Mouse (Mus musculus) c-Kit-positive CD71-positive TER-119-negative erythroid progenitor cells, embryonic 14.5 days (primary cell): ENCODE results near the gene Gpcpd1.
"Not testable (repeated sequence)": the region's sequence is repeated elsewhere in the genome, so short reads cannot be mapped to it uniquely, and the experiment has no call there.

ENCODE experiments used
- DNase-seq: peaks from one replicate; pipeline ENCODE4 v3.0.0-alpha.2; 2013; ENCODE audit warnings: low read depth

The Gpcpd1 gene

DNA sequence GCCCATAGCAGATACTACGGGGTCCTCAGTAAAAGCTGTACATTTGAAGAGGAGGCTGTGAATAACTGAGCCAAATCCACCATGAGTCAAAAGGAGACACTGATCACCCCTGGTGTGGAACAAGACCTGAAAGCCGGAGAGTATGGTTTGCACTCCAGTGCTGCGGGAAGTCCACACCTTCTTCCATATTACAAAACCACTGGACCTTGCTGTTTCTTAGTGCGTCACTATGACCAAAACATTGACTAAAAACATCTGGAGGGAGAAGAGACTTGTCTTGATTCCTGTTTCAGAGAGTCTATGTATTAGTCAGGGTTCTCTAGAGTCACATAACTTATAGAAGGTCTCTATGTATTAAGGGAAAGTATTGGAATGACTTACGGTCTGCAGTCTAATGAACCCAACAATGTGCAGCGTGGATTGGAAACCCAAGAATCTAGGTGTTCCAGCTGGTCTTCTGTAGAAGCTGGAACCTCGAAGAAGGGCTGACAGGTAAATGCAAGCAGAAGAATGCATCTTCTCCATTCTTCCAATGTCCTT is at the start of gene Gpcpd1:
Gpcpd1 (minus strand) TSS at position 490 of the 540 bp plus-strand sequence.
- DNase-seq, result no peak

DNA sequence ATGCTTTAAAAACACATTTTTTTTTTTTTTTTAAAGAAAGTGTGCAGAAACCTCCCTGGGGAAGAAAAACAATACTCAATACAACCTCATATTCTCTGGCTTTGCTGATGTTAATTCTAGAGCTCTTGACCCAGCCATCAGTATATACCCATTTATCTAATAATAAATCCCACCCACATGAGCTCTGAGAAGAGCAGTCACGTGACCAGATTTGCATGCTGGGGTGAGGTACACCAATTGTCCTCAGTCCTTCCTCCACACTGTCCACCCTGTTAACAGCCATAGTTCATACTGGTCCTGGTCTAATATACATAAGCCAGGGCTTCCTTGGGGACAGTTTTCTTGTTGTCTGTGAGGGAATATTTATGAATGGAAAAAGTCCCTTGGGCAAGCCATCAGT is 49.0 kb upstream of the Gpcpd1 start:
- DNase-seq, result no peak

DNA sequence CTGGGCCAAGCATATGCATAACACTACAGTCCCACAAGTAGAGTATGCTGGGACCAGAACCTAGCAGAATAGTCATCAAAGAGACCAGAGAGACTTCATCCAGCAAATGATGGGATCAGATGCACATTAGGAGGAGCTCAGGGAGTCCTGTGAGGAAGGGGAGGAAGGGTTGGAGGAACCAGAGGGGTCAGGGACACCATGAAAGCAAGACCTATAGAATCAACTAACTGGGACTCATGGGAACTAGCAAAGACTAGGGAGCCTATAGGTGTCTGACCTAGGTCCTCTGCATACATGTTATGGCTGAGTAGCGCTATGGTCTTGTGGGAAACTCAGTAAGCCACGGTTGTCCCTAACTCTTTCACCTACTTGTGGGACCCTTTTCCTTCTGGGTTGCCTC is 41.1 kb upstream of the Gpcpd1 start:
- DNase-seq, result no peak

DNA sequence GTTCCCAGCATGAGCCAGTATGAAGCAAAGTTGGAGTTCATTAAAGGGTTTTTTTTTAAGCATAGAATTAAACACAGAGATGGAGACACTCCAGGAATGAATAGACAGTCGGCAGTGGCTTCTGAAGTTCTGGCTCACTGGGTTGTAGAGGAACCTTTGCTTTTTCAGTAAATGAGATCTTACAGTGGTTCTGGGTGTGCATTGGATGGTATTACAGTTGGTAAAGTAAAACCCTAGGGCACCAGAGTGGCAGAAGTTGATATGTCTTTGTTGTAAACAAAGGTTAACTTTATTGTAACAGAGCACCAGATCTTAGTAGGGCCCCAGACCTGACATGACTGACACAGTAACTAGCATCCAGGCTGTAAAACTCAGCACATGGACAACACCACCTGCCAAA is 35.6 kb upstream of the Gpcpd1 start:
- no peak for DNase-seq

DNA sequence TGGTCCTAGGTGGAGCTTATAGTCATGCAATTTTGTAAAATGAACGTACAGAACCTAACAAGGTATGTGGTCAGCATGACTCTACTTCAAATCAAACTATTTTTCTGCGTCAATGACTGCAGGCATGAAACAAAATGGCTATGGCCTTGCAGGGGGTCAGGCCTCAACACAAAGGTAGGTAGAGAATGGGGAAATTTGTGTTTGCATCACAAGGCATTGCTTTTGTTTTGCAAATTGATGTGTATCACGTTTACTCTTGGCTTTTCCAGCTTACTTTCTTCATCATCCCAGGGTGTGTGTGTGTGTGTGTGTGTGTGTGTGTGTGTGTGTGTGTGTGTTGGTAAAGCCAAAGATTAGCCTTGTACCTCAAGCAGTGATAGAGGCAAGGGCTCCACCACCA is 30.2 kb upstream of the Gpcpd1 start:
- no peak for DNase-seq

DNA sequence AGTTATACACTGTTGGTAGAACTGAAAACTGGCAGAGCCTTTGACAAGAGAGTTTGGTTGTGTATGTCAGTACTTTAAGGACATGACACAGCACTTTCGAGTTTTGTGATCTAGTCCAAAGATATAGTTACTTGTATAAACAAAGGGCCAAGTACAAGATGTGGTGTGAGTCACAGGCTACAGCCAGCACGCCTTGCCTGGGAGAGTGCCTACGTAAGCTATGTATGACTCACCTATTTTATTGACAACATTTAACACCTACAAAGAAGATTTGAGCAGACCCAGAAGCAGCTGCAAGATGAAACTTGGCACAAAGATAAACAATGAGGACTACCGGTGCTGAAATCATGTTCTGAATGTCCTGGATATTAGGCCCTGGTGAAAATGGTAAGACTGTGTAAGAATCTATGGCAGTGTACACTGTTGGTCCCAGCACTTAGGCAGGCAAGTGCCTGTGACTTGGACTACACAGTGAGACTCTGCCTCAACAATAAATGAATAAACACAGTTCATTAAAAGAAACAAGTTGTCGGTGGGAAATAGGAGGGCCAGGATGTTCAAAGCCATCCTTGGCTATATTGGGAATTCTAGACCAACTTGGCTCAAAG is 26.2 kb upstream of the Gpcpd1 start:
- no peak for DNase-seq

DNA sequence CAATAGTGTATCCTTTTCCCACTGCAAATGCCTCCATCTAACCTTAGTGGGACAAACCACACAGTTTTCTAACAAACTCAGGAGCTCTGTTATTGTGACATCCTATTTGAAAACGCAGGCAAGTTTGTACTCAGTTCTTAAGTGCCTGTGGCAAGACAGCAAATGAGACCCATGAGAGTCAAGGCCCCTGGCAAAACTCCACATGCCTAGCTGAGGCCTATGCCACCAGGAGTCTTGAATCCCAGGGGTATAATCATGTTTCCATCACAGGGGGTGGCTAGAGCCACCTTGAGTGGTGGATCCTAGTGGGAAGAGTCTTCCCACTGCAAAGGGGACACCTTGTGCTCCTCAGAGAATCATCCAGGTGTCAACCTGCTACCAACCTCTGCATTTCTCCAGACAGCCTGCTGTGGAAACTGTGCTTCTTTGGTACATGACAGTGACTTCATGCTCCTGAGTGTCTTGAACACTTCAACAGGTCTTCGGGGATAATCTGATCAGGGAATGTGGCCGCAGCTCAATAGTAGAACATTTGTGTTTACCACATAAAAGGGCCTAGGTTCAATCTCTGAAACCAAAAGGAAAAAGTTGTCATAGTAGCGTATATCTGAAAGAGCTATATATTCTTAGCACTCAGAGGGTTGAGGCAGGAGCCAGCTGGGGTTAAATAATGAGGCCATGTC is 24.2 kb upstream of the Gpcpd1 start:
- DNase-seq, result no peak

DNA sequence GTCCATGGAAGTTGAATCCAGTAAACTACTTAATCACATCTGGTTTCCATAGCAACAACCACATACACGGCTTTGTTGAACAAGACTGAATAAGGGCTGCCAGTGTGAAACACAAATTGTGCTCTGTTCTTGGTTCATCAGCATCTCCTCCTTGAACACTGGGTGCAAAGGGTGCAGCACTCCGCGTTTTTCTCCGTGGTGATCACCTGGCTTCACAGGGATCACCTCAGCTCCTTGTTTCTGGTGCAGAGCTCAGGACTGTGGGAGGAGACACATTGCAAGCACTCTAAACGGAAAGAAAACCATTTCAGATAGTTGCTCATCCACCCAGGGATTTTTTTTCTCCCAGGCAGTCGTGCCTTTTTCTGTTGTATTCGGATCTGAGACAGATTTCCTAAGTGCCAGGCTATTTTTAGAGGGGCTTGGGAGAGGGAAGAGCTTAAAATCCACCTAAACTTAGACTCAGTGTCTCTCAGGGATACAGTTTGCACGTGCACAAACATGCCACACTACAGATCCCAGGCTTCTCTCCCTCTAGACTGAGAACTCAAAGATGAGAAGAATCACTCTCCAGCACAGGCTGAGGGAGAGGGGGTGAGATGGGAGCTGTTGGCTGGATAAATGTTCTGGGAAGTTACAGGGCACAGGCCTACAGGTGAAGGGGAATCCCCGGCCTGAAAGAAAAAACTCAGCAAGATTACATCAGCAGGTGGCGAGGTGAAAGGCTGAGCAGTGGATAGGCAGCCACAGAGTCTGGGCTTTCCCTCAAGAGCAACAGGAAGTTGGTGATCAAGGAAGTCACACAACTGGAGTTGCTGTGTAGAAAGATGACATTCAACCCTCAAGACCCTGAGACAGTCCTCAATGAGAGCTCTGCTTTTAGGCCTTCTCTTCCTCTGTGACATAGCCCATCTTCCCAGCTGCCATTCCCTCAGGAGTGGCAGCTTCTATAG is 19.9 kb upstream of the Gpcpd1 start:
- DNase-seq, result no peak

DNA sequence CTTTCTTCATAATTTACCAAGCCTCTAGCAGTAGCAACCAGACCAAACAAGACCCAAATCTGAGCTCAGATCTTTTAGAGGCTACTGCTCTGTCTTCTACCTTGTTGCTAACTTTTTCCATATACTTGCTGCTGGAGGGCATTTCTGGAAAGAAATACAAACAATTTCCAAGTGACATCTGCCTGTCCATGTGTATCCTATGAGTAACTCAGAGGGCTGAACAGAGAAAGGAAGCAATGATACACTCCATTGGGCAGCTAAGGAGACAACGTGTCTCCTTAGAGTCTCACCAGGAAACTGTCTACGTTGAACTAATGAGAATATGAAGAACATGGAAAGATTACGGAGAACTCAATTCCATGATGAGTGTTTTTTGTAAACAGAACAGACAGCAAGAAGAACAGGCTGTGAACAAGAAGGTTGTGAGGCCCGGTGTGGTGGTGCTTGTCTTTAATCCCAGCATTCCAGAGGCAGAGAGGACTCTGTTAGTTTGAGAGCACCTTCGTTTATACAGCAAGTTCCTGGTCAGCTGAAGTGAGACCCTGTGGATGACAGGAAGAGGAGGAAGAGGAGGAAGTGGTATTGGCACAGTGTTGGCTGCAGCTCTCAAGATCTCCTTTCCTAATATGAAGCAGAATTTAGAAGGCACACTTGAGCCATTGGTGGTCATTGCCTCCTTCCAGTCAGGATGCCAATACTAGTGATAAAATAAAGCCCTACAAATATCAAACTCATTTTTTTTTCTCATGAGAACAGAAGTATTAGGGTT is 18.4 kb upstream of the Gpcpd1 start:
- DNase-seq, result no peak

DNA sequence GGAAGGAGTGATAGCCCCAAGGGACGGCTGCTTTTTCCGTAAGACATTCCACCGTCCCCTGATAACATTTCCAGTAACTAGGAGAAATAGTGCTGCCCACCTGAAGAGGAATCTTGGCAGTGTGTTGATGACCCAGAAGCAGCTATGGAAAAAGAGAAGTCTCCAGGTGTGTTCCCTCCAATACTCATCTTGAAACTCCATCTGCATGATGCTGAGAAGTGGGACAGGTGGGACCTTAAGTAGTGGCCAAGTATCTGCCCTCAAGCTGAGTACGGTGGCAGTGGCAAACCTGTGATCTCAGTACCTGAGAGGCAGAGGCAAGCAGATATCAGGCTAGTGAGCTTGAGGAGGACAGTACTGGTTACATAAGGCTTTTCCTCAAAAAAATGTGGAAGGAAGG is 17.4 kb upstream of the Gpcpd1 start:
- DNase-seq, result no peak

DNA sequence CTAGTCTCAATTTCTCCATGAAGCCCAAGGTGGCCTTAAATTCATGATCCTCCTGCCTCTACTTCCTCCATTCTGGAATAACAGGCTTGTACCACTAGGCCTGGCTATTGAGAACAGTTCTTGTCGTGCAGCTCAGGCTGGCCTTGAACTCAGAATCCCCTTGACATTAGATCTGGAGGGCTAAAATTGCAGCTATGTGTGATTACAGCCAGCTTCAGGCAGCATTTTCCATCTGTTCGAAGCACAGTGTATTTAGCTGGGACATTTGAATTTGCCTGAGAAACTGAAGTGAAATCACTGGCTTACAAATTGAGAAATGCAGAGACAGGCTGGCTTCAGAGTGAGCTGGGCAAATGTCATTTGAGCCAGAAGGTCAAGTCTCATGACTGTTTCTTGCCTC is 16.2 kb upstream of the Gpcpd1 start:
- no peak for DNase-seq

DNA sequence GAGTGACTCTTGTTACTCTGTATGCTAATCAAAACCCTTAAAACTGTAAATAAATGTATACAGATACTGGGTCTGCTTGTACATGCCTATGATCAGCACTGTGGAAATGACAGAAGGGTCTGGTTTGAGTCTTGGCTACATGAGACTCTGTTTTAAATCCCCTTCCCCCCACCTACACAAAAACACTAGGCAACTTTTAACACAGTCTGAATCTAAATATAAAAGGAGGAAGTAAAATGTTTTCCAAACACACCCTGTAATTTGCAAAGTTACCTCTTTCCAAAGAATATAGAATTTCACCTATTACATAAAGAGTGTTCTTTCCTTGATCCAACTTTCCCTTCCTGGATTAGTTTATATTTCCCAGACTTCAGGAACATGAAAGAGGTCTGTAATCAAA is 14.2 kb upstream of the Gpcpd1 start:
- no peak for DNase-seq

DNA sequence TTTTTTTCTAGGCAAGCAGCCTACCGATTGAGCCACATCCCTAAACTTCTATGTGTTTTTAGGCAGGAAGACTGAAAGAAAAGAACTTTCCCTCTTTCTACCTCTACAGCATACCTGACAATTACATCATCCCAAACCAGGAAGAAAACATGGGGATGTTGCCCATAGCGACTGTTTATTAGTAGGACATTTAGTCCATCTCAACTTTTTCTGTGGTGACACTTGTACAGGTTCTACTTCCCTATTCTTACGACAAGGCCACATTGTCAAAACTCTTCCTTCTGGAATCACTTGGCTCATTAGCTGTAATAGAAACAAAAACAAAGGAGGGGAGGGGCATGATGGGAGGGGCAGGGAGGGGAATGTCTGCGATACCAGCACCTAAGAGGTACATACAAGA is 12.6 kb upstream of the Gpcpd1 start:
- no peak for DNase-seq

DNA sequence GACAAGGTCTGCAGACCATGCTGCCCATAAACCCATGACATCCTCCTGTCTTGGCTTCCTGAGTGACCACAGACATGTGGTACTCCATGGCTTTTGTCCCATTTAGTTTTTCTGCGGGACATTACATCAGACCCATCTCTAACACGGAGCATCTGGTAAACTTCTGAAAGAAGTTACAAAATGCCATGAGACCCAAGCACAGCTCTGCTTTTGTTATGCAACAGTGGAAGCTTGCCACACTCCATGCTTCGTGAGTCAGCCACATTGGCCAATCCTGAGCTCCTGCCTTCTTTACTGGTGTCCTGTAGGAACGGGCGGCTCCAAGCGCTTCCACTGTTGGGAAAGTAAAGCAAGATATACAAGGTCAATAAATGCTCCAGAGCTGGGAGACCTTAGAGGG is 11.6 kb upstream of the Gpcpd1 start:
- no peak for DNase-seq

DNA sequence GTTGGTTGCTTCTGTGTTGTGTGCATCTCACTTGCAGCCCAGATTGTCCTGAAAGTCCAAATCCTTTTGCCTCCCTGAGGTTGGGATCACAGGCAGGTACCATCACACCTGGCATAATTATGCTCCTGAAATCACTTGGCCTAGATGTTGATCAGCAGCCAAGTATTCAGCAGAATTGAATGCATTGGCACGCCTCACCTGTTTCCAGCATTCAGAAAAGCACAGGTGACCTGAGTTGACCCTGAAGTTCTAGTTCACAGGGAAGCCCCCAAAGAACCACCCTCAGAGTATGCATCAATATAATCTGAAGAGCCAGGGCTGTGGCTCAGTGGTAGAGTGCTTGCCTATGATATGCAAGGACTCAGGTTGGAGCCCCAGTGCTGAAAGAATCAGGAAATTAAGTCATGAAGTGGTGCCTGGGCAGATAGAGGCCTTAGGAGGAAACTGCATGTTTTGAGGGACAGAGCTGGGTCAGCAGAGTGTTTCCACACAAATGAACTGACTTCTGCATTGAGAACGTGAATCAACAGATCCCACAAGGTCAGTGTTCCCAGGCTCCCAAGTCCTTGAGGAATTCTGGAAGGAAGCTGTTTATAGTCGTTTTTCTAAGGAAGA is 10.4 kb upstream of the Gpcpd1 start:
- no peak for DNase-seq

DNA sequence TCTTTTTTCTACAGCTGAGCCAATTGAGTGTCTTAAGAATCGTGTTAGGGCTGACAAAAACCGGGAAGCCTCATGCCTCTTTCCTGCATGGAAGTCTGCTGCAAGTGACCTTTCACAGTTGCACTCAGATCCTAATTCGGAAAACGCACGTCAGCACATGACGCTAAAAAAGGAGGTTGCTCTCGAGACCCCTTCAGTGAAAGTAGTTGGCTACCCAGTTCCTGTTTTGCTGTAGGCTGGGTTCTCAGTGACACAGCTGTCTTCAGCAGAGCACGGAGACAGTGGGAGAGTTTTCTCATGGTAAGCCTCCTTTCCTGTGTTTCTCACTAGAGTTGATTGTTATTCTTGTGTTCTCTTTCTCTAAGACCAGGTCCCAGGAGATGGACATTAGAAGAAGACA is 9.7 kb upstream of the Gpcpd1 start:
- DNase-seq, result no peak

DNA sequence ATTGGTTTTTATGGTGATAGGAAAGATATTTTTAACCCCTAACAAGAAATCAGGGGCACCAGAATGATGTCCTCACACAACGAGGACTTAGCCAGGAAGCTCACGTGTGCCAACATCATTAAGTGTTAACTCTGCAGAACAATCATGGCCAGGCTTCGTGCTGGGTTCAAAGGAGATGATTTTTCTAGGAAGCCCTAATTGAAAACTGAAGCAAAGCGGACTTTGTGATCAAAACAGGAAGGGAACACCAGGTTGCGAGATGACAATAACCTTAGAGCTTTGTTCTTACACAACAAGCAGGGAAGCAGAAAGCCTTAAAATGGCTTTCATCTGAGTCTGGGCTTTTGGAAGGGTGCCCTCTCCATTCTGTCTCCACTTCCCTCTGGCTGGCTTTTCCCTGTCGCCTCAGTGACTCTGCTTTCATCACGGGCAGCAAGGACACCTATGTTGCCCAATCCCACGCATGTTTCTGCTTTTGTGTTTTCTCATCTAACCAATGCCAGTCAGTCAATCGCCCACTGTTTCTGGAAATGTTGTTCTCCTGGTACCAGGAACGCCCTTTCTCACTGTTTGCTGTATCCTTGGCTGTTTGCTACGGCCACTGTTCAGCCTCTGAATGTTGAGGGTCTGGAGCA is 8.2 kb upstream of the Gpcpd1 start:
- DNase-seq, result no peak

DNA sequence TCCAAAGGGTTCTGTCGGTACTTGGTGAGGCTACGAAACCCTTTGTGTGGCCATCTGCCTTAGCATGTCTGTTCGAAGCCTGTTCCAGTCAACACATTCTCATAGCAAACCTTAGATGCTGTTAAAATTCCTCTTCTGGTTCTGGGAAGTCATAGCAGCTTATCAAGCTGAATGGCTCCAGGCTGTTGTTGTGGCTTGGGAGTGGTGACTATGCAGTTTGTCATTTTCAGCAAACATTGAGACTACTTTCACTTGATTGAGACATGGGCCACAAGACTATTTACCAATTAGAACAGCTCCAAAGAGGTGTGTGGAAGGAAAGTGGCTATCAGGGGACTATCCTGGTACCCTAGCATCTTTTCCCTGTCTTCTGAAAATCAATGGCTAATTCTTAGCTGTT is 4.6 kb upstream of the Gpcpd1 start:
- DNase-seq, result no peak

DNA sequence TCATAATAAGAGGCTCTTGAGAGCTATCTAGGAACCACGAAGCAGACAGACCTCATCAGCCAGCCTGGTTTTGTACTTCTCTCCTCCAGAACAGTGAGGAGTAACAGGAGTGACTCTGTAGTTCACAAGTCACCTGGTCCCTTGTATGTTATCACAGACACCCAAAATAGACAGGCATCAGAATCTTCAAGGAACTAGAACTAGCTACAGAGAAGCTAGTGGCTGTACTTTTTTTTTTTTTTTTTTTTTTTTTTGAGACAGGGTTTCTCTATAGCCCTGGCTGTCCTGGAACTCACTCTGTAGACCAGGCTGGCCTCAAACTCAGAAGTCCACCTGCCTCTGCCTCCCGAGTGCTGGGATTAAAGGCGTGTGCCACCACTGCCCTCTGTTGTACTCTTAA is 4.0 kb upstream of the Gpcpd1 start:
- DNase-seq, result not testable (repeated sequence)

DNA sequence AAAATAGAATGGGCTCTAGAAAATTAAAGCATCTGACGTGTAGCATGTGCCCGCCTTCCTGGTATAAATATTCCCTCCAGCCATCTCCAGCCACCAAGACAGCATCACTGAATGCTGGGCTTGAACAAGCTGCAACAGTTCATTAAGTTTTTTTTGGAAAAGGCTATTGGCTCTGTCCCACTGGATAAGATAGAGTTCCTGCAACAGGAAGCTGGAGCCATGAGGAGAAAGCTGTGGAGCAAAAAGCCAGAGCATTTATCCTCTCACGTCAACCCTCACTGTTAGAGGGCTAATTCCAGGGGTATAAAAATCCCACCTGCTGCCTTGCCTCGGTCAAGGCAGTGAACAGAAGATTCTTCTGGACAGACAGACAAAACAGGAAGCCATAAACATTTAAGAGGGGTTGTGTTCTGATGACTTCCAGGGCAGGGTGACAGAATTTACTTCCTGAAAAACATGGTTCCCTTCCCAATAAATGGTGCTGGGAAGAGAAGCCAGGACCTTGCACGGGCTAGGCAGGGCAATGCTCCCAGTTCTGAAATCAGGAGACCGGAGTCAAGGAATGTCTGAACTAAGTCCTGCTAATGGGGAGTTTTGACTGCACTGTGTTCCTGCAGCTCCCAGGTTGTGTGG is 2.5 kb upstream of the Gpcpd1 start:
- no peak for DNase-seq

DNA sequence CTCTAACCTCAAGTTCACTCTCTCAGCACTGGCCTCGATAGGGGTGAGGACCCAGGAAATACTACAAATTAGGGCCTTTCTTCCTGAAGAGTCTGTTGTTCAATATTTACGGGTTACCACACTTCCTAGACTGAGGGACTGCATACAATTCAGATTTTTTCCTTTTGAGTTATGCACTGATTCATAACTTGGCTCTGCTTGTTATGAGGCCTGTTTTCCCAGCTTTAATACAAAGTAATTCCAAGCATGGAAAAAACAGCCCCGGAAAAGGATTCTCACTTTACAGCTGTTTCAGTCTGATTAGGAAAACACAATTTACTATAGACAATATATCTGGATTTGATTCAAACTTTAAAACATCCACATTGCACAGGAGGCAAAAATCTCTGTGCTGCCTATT is 1.5 kb downstream of the Gpcpd1 start:
- no peak for DNase-seq
